Mouse (Mus musculus) right cerebral cortex, adult 2 months (tissue): ENCODE results near the gene Plekhg6.
A peak's percentile ranks its signal among the peaks of the same experiment; 100 is the strongest.

Source experiments
- DNase-seq, 2 experiments: peaks; one replicate each; pipeline ENCODE4 v3.0.0; 2021 to 2022; ENCODE audit warnings: low spot score in 2 of 2

Plekhg6 gene

DNA sequence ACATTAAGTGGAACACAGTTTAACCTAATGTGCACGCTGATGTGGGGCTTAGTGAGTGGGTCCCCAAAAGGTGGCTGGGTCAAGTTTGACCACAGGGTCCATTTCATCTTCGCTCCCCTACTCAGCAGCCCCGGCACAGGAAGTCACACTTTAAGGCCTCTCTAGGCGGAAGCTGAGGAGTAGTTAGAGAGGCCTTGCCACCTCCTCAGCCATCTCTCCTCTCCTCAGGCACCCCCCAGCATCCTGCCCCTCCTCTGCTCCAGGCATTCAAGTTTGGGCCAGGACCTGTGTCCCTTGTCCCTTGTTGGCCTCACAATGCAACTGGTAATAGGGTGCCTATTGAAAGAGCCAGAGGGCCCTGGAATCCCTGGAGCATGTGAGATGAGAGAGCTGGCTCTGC, 26.9 kb downstream of the Plekhg6 start:
- no peak for DNase-seq

DNA sequence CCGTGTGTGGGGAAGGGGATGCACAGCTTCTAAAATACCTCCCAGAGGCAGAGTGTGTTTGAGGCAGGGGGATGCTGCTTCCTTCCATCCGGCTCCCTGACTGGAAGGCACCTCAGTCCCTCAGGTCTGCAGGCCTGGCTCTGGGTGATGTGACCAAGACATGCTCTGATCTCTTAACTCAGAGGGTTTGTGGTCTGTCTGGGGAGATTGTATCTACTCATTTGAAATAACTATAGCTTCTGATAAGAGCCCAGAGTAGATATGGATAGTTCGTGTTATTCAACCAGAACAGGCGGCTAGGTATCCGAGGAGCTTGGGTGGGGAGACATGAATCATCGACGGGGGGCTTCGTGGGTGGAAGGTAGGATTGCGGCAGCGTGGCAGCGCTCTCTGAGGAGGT, 27.4 kb downstream of the Plekhg6 start:
- no peak for DNase-seq

DNA sequence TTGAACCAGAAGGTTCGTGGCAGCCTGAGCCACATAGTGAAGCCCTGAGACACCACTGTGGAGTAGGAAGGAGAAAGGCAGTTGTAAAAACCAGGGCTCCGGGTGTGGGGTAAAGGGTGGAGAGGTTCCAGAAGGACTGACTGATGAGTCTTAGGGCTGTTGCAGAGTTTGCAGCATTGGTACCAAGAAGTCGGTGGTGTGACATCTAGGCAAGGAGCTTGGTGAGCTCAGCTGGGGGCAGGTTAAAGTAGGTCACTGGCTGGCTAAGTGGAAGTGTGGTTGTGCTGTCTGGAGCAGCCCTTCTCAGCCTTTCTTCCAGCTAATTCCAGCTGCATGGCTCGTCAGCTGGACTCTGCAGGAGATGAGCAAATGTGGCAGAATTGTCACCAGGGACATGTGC, 27.8 kb downstream of the Plekhg6 start:
- no peak for DNase-seq

DNA sequence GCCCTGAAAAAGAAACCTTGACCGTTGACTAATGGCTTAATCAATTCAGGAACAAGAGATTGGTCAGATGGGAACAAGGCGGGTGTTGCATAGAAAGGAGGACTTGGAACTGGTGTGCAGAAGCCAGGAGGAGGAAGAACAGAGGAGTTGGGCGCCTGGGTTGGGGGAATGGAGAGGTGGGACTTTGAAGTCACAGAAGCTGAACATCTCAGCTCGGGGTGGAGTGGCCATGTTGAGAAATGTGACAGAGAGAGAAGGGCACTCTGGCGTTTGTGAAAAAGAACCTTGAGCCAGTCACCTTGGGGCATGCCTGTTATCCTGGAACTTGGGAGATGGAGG, 28.6 kb downstream of the Plekhg6 start:
- no peak for DNase-seq

DNA sequence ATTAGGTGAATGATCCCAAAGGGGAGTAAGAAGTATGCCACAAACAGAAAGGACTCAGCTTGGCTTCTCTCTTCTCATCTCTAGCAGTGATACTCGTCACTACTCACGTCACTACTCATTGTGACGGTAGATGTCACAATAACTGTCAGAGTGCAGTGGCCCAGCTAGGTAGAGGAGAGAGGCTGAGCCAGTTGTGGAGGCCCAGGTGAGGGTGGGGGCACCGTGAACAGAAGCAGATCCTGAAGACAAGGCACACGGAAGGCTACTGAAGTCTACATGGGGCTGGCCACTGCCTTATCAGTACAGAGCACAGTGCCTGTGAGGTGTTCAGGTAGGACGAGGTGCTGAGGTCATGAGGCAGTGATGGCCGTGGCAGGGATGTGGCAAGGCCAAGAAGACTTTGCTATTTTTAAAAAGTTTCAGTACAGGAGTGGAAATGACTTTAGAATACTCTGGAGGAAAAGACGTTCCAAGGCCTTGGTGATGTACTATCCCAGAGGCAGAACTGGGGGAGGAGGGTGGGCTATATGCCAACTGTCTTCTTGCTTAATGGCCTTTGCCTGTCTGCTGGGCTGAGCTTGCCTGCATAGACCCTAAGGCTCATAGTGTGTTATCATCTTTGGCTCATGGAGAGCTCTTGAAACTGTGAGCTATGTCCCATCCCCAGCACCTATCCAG, 29.1 kb downstream of the Plekhg6 start:
- DNase-seq = no peak

DNA sequence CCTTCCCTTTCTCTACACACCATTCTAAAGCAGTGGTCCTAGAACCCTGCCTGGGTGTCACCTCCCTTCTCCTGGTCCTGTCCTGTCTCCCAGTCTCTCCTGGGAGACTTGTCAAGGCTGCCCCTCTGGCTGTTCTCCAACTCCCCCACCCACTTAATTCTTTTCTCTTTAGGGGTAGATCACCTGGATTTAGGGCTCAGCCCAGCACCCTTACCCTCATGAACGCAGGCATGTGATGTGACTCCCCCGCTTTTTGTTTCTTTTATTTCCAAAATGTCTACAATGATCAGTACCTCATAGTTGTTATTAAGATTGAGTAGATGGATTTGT, 29.6 kb downstream of the Plekhg6 start:
- no peak for DNase-seq

DNA sequence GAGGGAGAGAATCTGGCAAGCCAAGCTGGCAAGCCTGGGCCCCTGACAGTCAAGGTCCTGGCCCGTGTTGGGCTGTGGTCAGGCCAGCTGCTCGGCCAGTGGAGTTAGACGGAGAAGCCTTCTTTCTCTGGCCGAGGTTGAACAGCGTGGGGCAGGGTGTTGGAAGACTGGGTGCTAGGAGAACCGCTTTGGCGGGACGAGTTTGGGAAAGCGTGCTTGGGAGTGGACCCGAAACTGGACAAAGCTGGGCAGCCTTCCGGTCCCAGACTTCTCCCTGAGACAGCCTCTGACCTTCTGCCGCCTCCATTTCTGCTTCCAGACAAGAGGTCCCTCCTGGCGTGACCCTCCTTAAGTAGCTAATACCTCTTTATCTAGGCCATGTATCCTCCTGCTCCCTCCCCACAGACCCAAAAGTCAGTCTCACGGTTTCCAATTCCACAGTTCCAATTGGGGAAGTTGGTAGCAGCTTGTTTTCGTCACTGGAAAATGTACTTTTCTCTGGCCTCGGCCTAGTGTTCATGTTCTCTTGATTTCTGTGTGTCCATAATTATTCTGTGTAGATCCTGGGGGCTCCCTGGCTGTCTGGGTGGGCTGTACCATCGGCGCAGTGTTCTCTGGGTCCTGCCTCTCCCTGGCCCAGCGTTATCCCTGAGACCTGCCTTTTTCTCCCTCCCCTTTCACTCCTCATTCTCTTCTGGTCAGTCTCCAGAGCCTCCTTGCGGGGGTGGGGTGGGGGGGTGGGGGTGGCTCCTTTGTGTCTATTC, 30.2 kb downstream of the Plekhg6 start:
- DNase-seq = no peak

DNA sequence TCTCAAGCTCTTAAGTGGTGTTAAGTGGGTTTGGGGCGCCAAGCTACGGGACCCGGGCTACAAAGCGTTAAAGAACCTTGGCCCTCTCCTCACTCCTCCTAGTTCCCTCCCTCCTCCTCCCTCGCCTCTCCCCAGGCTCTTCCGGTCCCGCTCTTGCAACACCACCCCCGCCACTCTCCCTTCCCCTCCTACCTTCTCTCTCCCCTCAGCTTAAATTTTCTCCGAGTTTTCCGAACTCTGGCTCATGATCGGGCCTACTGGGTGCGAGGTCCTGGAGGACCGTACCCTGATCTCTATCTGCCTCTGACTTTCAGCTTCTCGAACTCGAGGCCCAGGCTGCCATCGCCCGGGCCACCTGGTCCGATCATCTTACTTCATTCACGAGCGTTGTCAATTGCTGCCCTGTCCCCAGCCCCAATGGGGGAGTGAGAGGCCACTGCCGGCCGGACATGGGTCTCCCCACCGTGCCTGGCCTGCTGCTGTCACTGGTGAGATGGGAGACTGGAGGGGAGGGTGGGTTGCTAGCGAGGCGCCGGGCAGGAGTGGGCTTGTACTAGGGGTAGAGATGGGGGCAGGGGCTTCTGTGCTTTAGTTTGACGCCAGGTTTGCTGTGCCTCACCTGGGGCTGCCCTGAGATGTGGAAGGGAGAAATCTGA, 30.9 kb downstream of the Plekhg6 start:
- no peak for DNase-seq

DNA sequence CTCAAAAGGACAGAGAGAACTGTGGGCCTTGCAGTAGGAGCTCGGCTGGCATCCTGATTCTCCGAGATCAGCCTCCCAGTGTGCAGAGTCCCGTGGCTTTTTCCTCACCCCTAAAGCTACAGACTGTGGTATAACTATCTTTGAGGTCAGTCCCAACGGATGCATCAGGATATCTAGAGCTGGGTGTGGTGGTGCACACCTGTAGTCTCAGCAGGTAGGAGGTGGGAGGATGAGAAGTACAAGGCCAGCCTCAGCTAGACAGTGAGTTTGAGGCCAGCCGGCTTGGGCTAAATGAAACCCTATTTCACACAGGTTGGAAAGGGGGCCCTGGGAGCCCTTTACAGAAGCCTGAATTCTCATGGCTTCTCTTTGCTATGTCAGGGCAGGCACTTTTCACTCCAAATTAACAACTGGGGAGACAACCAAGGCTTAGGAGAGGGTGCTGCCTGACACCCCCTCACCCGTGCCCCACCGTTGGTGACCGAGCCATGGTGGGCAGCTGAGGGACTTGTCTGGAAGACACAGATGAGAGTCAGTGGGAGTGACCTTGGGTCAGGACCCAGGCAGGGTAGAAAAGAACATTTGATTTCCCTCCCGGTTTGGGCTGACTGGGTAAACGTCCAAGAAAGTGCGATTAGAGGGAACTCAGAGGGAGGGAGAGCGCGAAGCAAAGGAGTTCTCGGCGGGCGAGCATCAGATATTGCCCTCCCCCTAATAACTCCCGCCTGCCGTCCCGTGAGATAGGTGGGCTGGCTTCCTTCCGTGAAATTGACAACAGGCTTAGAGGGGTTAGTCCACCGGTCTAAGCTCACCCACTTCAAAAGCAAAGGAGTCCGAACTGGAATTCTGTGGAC, 31.6 kb downstream of the Plekhg6 start, which contains the start of gene Tnfrsf1a:
Gene Tnfrsf1a (plus strand): TSS at position 642 of the 854 bp plus-strand sequence.
- DNase-seq = no peak

DNA sequence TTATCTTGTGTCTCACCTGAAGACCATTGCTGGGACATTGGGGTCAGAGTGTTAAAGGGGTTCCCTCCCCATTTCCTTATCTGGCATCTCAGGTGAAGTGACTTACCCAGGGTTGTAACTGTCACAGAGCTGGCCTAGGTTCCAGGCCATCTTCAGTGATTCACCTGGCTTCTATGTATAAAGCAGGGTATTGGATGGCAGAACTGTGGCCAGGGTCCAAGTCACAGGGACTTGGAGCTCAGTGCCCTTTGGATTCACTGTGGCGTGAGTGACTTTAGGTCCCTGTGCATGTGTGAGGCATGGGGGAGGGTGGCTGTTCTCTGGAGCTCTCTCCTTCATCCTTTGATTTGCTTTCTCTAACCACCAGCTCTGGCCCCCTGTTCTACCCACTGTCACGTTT, 34.6 kb downstream of the Plekhg6 start:
- no peak for DNase-seq

DNA sequence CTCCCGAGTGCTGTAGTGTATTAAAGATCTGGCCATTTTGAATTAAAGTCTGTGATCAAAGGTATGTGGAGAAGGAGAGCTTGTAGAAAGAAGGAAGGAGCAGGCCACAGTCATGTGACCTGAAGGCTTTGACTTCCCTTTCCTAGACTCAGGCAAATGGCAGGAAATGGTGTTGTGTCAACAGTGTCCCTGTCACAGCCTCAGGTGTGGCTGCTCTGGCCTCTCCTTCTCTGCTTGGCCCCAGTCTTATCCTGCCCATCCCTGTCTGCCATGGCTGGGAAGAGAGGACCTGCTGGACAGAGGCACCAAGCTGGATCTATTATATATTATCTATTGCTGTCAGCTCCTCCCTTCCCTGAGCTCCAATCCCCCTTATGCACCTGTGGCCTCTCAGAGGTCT, 35.0 kb downstream of the Plekhg6 start:
- no peak for DNase-seq

DNA sequence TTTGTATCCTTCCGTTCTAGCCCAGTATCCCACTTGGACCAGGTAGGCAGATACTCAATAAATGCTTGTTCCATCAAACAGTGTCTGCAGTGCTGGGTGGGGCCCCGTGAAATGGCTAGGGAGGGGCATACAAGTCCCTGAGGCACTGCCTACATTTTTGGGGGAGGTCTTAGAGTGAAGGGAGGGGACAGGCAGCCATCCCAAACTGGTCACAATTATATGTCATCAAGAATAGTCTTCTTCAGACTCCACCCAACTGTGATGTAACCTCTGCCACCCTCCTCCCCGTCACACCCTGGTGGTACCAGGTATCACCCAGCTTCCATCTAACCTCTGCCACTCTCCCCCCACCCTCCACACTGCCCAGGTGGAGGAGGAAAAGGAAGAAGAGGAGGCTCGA, 35.7 kb downstream of the Plekhg6 start:
- DNase-seq = no peak

DNA sequence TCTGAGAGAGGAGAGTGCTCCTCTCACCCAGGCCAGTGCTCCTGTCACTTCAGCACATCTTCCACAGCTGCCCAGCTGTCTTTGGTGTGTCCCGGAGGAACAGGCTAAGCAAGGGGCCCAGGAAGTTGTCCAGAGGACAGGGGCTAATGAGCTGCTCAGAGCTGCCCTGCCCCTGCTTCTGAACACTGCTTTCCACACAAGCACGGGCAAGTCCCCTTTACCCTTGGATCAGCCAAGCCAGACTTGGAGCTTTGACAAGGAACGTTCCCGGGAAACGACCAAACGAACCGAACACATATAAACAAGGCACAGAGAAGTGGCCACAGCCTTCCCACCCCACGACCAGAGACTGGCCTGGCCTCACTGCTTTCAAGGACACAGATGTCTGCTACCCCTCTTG, 36.5 kb downstream of the Plekhg6 start:
- no peak for DNase-seq

DNA sequence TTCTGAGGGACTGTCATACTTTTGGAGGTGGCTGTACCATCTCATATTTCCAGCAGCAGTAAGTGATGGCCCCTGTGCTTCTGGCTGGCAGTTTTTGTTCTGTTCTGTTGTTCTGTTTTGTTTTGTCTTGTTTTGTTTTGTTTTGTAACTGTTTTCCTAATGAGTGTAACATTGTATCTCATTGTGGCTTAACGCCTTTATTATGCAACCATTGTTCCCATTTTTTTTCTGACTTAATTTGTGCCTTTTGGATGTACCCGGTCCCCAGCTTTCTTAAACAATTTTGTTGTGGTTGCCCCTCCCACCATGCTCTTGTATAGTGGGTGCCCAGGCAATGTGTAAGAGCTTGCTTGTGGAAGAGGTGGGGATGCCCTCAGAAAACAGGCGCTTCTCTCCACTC, 38.4 kb downstream of the Plekhg6 start:
- DNase-seq = no peak

DNA sequence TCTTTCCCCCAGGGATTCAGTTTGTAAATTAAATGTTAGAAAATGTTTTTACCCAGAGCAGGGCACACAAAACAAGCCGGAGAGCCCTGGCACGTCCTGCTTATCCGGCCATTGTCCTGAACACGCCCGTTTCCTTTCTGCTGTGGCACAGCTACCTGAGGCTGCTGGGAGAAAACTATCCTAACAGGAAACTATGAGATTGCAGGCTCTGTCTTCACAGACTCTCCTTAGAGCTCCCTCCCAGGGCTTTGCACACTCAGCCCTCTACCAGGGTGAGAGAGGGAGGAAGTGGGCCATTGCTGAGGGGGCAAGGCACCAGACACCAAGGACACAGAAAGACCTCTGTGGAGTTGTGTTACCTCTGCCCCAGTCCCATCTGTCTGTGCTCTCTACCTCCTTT, 40.3 kb downstream of the Plekhg6 start:
- DNase-seq = no peak

DNA sequence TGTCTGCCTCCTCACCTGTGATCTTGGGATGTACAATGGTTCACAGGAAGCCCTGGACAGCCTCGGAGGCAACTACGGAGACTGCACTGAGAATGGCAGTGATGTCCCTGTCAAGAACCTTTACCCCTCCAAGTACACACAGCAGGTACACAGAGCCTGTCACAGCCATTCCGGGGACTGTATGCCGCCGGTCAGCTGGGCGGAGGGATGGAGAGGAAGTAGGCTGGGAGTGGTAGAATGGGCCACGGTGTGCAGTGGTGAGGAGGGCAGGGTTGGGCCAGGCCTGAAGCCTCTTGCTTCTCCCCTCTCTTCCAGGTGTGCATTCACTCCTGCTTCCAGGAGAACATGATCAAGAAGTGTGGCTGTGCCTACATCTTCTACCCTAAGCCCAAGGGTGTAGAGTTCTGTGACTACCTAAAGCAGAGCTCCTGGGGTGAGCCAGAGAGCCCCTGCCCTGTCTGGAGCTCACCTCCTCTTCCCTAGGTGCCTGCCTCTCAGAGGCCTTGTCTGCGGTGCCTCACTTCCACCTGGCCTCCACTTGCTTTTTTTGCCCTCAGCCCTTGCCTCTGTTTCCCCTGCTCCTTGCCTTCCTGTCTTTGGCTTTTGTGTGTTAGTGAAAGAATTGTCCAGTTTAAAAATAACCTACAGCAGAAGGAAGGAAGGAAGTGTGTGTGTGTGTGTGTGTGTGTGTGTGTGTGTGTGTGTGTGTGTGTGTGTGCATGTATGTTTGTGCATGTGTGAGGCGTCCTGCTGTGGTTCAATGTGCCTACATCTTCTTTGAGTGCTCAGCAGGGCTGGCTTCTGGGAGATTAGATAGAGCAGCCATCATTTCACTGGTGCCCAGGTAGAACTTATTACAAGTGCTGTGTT, 41.6 kb downstream of the Plekhg6 start:
- no peak for DNase-seq

DNA sequence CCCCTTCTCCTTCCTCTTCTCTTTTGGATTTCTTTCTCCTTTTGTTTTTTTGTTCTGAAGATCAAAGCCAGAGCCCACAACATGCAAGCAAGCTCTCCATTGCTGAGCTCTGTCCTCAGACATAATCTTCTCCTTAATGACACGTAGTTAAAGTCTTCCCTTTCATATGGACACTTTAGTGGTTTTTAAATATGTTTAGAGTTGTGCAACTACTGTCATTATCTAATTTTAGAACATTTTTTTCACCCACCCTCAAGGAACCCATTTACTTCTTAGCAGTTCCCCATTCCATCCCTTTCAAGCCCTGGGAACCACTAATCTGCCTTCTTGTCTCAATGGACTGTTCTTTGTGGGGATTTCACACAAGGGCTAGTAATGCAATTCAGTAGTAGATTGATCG, 46.2 kb downstream of the Plekhg6 start:
- DNase-seq = no peak

DNA sequence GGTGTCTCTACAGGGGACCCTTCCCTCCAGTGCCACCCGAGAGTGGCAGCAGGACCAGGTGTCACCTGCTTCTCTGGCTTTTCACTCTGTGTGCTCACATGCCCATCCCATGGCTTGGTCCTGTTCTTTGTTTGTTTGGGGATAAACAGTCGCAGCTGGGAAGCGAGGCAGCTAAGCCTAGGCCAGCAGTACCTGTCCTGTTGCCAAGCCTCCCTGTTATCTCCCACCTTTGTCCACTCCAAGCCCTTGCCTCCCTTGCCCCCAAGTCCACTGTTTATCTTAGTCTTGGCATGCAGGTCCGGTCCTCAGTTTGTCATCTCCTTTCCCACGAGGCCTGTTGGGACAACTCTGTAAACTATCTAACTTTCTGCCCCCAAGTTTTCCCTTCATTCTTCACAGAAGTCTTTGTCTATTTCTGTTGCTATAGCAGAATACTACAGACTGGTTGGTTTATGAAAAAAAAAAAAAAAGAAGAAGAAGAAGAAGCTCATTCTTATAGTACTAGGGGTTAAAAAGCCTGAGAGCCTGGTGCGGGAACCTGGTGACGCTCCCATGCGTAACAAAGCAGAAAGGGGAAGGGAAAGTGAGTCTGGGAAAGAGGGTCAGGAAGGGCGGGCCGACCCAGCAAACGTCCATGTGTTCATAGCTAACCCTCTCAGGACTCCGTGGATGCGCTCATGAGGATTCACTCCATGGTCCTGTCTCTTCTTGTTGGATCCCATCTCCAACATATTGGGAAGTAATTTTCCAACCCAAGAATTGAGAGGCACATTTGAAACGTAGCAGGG, 47.3 kb downstream of the Plekhg6 start:
- no peak for DNase-seq

DNA sequence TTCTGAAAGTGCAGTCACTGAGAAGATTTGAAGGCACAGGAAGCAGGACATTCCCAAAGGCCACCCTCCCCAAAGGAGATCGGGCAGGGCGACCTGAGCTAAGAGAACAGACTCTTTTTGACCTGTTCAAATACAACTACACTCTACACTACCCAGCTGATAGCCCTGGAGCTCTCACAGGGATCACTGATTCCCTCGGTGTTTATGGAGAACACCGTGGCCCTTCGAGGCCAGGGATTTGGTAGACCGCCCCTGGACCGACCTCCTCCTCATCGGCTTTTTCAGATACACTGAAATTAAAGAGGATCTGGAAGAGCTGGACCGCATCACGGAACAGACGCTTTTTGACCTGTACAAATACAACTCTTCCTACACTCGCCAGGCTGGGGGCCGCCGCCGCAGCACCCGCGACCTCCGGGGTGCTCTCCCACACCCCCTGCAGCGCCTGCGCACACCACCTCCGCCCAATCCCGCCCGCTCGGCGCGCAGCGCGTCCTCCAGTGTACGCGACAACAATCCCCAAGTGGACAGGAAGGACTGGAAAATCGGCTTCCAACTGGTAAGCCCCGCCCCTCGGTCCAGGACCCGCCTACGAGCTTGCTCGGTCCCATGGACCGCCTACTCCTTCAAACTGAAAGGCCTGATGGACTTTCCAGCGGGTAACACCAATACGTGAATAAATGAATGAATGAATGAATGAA, 49.8 kb downstream of the Plekhg6 start:
- DNase-seq = peak; percentile 65 to 68

DNA sequence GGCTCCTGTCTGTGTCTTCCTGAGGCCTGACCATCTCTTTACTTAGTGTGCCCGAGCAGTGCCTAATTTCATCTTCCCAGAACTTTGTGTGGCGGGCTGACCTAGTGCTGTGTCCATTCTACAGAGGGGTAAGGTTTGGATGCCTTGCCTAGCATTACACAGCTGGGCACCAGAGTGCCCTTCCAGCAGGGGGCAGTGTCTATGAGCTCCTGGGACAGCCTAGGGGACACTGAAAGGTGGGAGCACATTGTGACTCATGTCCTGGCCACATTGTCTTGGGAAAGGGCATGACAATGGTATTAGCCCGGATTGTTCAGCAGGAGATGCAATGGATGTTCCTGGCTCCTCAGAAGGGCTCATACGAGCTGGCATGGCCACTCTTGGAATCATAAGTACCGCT, 52.4 kb downstream of the Plekhg6 start:
- no peak for DNase-seq
